Comparison of ENCODE assay signal across 8 mouse cellular contexts in genomic region chr17:56074097-56074826, GRCm38 (mm10). TPM values are rescaled to one million over a fixed set of nuclear protein-coding genes. Genes with fewer than 3 reads are reported as not detected.
DNase-seq lines count a peak whose midpoint lies in the region.

No protein-coding gene starts in this region.

- peak; percentile 92 for DNase-seq in MN1 (ENCODE audit: low spot score)
- peak; percentile 70 to 78 for DNase-seq in cerebellum, adult 18-20 months
- peak; percentile 78 for DNase-seq in forelimb bud, embryonic 11.5 days (ENCODE audit: low read depth, low spot score)
- DNase-seq in heart, postnatal 36 days, result peak; percentile 80 to 83
- peak; percentile 59 to 63 for DNase-seq in layer of hippocampus, adult 8-10 months (ENCODE audit: low spot score in 2 of 2)
- peak; percentile 85 for DNase-seq in lung, postnatal 25 days (ENCODE audit: low spot score)
- peak; percentile 87 for DNase-seq in ovary, postnatal 36 days (ENCODE audit: low spot score)
- DNase-seq in thymus, postnatal 14 days, result peak; percentile 85

- intact Hi-C loops in heart, postnatal 36 days (cut with DNase I), result no loop called here

RNA-seq across cellular contexts. Expression of gene Ubxn6, which starts 0.6 kb away (rescaled TPM):
- total RNA-seq in heart, postnatal 36 days (2021), result 10 to 100 TPM; 57.6 to 61.3 TPM
- total RNA-seq in layer of hippocampus, adult 8-10 months (2022), result 10 to 100 TPM; 76.5 to 96.6 (median 88.0) TPM

RNA-seq across cellular contexts. Expression of gene Hdgfl2, which starts 5.2 kb away (rescaled TPM):
- 10 to 100 TPM; 37.5 to 41.1 TPM for total RNA-seq in heart, postnatal 36 days (2021)
- 100 to 1,000 TPM; 112 to 127 (median 115) TPM for total RNA-seq in layer of hippocampus, adult 8-10 months (2022)

RNA-seq across cellular contexts. Expression of gene Chaf1a, which starts 34.0 kb away (rescaled TPM):
- 1 to 10 TPM; 1.3 to 1.5 TPM for total RNA-seq in heart, postnatal 36 days (2021)
- total RNA-seq in layer of hippocampus, adult 8-10 months (2022), result 1 to 10 TPM; 2.5 to 3.5 (median 2.7) TPM

RNA-seq across cellular contexts. Expression of gene Plin4, which starts 35.3 kb away (rescaled TPM):
- 100 to 1,000 TPM; 157 to 172 TPM for total RNA-seq in heart, postnatal 36 days (2021)
- total RNA-seq in layer of hippocampus, adult 8-10 months (2022), result 10 to 100 TPM in 2 of 4 experiments, 1 to 10 TPM in 2; 7.7 to 20.5 (median 12.2) TPM

RNA-seq across cellular contexts. Expression of gene Sh3gl1, which starts 37.8 kb away (rescaled TPM):
- total RNA-seq in heart, postnatal 36 days (2021), result 10 to 100 TPM; 15.4 to 17.3 TPM
- total RNA-seq in layer of hippocampus, adult 8-10 months (2022), result 10 to 100 TPM; 44.1 to 55.6 (median 52.1) TPM

Comparison
In these comparisons a context has a peak if more than half of its experiments do, and no peak if none do; other contexts are left out.
1. Peak in every context shown above with its lines: DNase-seq.